Mouse (Mus musculus): Measurements from ENCODE around the gene Bysl.

Gene Bysl

GRCm38 (mm10) chr17:47593215-47593853, 18.0 kb downstream of the Bysl start:
- peak; percentile 92 for DNase-seq

- DNase-seq: no peak
These were observed 20.2 kb downstream of the Bysl start for GRCm38 (mm10) chr17:47591073-47591472.

GRCm38 (mm10) chr17:47588517-47588916, 22.8 kb downstream of the Bysl start:
- no peak for DNase-seq

GRCm38 (mm10) chr17:47580962-47581361, 30.3 kb downstream of the Bysl start:
- DNase-seq: no peak

GRCm38 (mm10) chr17:47578655-47579054, 32.6 kb downstream of the Bysl start:
- DNase-seq: no peak

GRCm38 (mm10) chr17:47574830-47575229, 36.5 kb downstream of the Bysl start:
- DNase-seq: no peak

GRCm38 (mm10) chr17:47574028-47574427, 37.3 kb downstream of the Bysl start:
- no peak for DNase-seq

- no peak for DNase-seq
These were observed 38.9 kb downstream of the Bysl start for GRCm38 (mm10) chr17:47572436-47572835.

GRCm38 (mm10) chr17:47571621-47572020, 39.7 kb downstream of the Bysl start:
- DNase-seq: no peak

GRCm38 (mm10) chr17:47568951-47569527, 42.3 kb downstream of the Bysl start:
- no peak for DNase-seq

- no peak for DNase-seq
These were observed 42.9 kb downstream of the Bysl start for GRCm38 (mm10) chr17:47568389-47568788.

GRCm38 (mm10) chr17:47567271-47567670, 44.0 kb downstream of the Bysl start:
- DNase-seq: no peak

GRCm38 (mm10) chr17:47566133-47566532, 45.2 kb downstream of the Bysl start:
- DNase-seq: no peak

GRCm38 (mm10) chr17:47564612-47565011, 46.7 kb downstream of the Bysl start:
- DNase-seq: no peak

- no peak for DNase-seq
These were observed 48.4 kb downstream of the Bysl start for GRCm38 (mm10) chr17:47562875-47563274.

GRCm38 (mm10) chr17:47559726-47560125, 51.6 kb downstream of the Bysl start:
- no peak for DNase-seq

- no peak for DNase-seq
These were observed 54.1 kb downstream of the Bysl start for GRCm38 (mm10) chr17:47557179-47557578.

GRCm38 (mm10) chr17:47554621-47555020, 56.7 kb downstream of the Bysl start:
- no peak for DNase-seq

- DNase-seq: no peak
These were observed 58.3 kb downstream of the Bysl start for GRCm38 (mm10) chr17:47552994-47553393.

GRCm38 (mm10) chr17:47551049-47551448, 60.2 kb downstream of the Bysl start:
- no peak for DNase-seq

Measured in layer of hippocampus, adult 9-11 months (tissue).